Mouse (Mus musculus) stomach, postnatal 0 days (tissue): ENCODE results near the gene Supt3. TPM values are rescaled to one million over a fixed set of nuclear protein-coding genes. Genes with fewer than 3 reads are reported as not detected.

Experiments used
- ATAC-seq: fragments of 200-750 bp; cut with Nextera tagmentation; 2 replicates; pipeline ENCODE4 v1.8.0; 2017; ENCODE audit not compliant: low FRiP score, low TSS enrichment
- DNase-seq: peaks from one replicate; pipeline ENCODE4 v3.0.0-alpha.2; 2016; ENCODE audit warnings: low spot score
- H3K27ac ChIP-seq: fragments of 300-500 bp; sonication (generic); replicated peaks from 2 replicates; pipeline ENCODE4 v1.5.1; 2014; ENCODE audit warnings: mild to moderate bottlenecking, control low read depth
- H3K27me3 ChIP-seq: fragments of 300-500 bp; sonication (generic); 2 replicates; pipeline ENCODE4 v1.6.1; 2014; ENCODE audit warnings: low read length; ENCODE audit not compliant: control insufficient read depth, insufficient read depth
- H3K36me3 ChIP-seq: fragments of 300-500 bp; sonication (generic); 2 replicates; pipeline ENCODE4 v1.6.1; 2014; ENCODE audit warnings: low read length, mixed read lengths; ENCODE audit not compliant: control insufficient read depth, insufficient read depth
- H3K4me1 ChIP-seq: fragments of 300-500 bp; sonication (generic); replicated peaks from 2 replicates; pipeline ENCODE4 v1.6.1; 2014; ENCODE audit warnings: antibody characterized with exemption; ENCODE audit not compliant: control insufficient read depth, insufficient read depth
- H3K4me2 ChIP-seq: fragments of 300-500 bp; sonication (generic); replicated peaks from 2 replicates; pipeline ENCODE4 v1.6.1; 2014; ENCODE audit warnings: low read depth, mild to moderate bottlenecking, control low read depth, moderate library complexity
- H3K4me3 ChIP-seq: fragments of 300-500 bp; sonication (generic); 2 replicates; pipeline ENCODE4 v1.5.1; 2014; ENCODE audit warnings: low read depth, low read length, control low read depth
- H3K9ac ChIP-seq: fragments of 300-500 bp; sonication (generic); 2 replicates; pipeline ENCODE4 v1.6.1; 2014; ENCODE audit warnings: mild to moderate bottlenecking, low read length, control low read depth, mixed read lengths
- H3K9me3 ChIP-seq: fragments of 300-500 bp; sonication (generic); 2 replicates; pipeline ENCODE4 v1.6.1; 2016; ENCODE audit warnings: low read length; ENCODE audit not compliant: control insufficient read depth
- CTCF ChIP-seq: IDR thresholded peaks from 2 replicates; pipeline ENCODE4 v1.5.1; 2016; ENCODE audit warnings: antibody characterized with exemption, low read depth, mild to moderate bottlenecking, moderate library complexity
- EP300 ChIP-seq: optimal IDR thresholded peaks from 2 replicates; pipeline ENCODE3; 2016; ENCODE audit warnings: antibody characterized with exemption
- WGBS: fragments of 180-500 bp; shearing (Covaris S2); extraction: QIAGEN DNeasy Blood & Tissue Kit; methylation state at CpG from one replicate; pipeline ENCODE4 v1.1.7; 2014; 5-methylcytosine and 5-hydroxymethylcytosine counted together
- polyA plus RNA-seq: library from polyadenylated mRNA; unstranded; fragments of >200 nt; fragmentation: Nextera tagmentation; extraction: Ambion mirVana; gene quantifications from 2 replicates; pipeline ENCODE4 v1.2.1, GENCODE M21; 2015

The Supt3 gene
- polyA plus RNA-seq, 1 experiment from 2014 or later, result 8.9 TPM

GRCm38 (mm10) chr17:44945333-44945732 lies 168.4 kb downstream of the Supt3 start:
- WGBS, result 87% methylated on average over 5 of the region's 5 CpGs
- ATAC-seq, result no peak

DNA sequence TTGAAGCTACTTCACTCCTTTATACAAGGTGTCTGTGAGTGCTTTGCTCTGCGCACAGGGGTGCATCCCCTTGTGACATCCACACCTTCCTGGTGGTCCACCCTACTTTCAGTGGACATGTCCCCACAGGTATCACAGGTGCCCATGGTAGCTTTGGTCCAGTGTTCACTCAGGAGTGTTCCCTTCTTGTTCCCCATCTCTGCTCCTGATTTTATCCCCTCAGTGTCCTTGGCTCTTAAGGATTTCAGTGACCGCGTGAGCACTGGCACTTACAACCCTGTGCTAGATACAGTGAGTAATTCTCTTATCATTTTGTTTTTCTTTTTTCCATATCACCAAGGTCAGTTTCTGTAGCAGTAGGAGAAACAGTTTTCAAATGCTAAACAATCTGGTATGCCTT lies 171.4 kb downstream of the Supt3 start:
- DNase-seq, result no peak
- Histone ChIP-seq H3K4me1 (no peaks in the 10 kb centered on the region), H3K9me3 (no peaks in the 10 kb centered on the region), H3K4me3 (no peak overlapping the region), H3K27me3 (no peaks in the 10 kb centered on the region), H3K4me2 (no peak overlapping the region), H3K27ac (no peak overlapping the region), H3K36me3 (no peaks in the 10 kb centered on the region), H3K9ac (no peak overlapping the region)
- ATAC-seq, result no peak
- 91% methylated on average over 3 of the region's 3 CpGs for WGBS
- TF ChIP-seq EP300, result no peak
- no peak for TF ChIP-seq CTCF

More at GRCm38 (mm10) chr17:44945333-44945732, 168.4 kb downstream of the Supt3 start:
- no peak for DNase-seq
- Histone ChIP-seq H3K36me3 (no peaks in the 10 kb centered on the region), H3K27ac (no peak overlapping the region), H3K4me1 (no peaks in the 10 kb centered on the region), H3K4me3 (no peak overlapping the region), H3K9ac (no peak overlapping the region), H3K4me2 (no peak overlapping the region), H3K9me3 (no peaks in the 10 kb centered on the region), H3K27me3 (no peaks in the 10 kb centered on the region)
- TF ChIP-seq EP300, result no peak
- no peak for TF ChIP-seq CTCF

DNA sequence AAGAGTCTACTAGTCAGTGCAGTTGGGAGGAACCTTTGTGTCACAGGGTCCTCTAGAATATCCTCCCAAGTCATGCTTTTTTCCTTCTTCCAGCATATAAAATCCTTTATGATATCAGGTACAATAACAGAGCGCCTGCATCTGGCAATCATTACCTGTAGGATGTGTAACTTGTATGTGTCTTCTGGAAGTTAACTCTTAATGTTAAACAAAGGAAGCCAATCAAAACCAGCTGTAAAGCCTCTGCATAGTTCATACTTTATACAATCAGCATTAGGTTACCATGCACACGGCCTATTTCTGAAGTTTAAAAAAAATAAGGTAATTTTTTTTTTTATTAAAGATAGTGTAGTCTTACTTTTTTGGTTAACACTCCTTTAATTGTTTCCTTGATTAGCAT lies 179.7 kb downstream of the Supt3 start:
- Histone ChIP-seq H3K9ac (no peak overlapping the region), H3K27ac (no peak overlapping the region), H3K36me3 (no peaks in the 10 kb centered on the region), H3K27me3 (no peaks in the 10 kb centered on the region), H3K4me1 (no peaks in the 10 kb centered on the region), H3K4me3 (no peak overlapping the region), H3K9me3 (no peaks in the 10 kb centered on the region), H3K4me2 (no peak overlapping the region)
- DNase-seq, result no peak
- WGBS, result 80% methylated on average over 2 of the region's 2 CpGs
- no peak for ATAC-seq
- TF ChIP-seq EP300, result no peak
- no peak for TF ChIP-seq CTCF

- Histone ChIP-seq H3K4me2 (no peak overlapping the region), H3K27ac (no peak overlapping the region), H3K9me3 (no peaks in the 10 kb centered on the region), H3K4me3 (no peak overlapping the region), H3K9ac (no peak overlapping the region), H3K27me3 (no peaks in the 10 kb centered on the region), H3K36me3 (no peaks in the 10 kb centered on the region), H3K4me1 (no peaks in the 10 kb centered on the region)
- DNase-seq, result no peak
- WGBS, result 74% methylated on average over 6 of the region's 6 CpGs
- no peak for ATAC-seq
- TF ChIP-seq CTCF (no peak), EP300 (no peak)
Observed at GRCm38 (mm10) chr17:44963051-44963798, 186.3 kb downstream of the Supt3 start.

DNA sequence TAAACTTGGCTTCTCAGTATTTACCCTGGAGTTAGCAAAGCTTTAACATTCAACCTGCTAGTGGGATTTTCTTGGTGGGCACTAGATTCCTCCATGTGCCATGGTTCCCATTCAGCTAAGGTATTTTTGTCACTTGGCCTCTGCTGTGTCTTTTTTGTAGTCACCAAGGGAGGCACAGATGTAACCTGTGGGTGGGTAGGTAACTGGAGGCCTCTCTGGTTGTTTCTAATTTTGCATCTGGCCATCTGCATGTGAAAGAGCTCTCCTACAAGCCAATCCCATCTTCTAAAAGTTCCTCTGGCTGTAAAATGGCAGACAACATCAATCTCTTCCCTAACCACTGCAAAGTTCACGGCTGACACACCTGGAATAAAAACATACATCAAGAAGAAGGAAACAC lies 190.2 kb downstream of the Supt3 start:
- H3K9ac ChIP-seq, result no peak overlapping the region
- H3K36me3 ChIP-seq, result no peaks in the 10 kb centered on the region
- H3K4me3 ChIP-seq, result no peak overlapping the region
- H3K27me3 ChIP-seq, result no peaks in the 10 kb centered on the region
- ATAC-seq (no peak), DNase-seq (no peak)
- 76% methylated on average over 1 of the region's 1 CpGs for WGBS
- TF ChIP-seq EP300 (no peak), CTCF (no peak)
- no peaks in the 10 kb centered on the region for H3K4me1 ChIP-seq
- no peak overlapping the region for H3K4me2 ChIP-seq
- no peak overlapping the region for H3K27ac ChIP-seq
- H3K9me3 ChIP-seq, result no peaks in the 10 kb centered on the region

- 81% methylated on average over 3 of the region's 3 CpGs for WGBS
- no peaks in the 10 kb centered on the region for H3K36me3 ChIP-seq
- H3K27ac ChIP-seq, result no peak overlapping the region
- H3K9me3 ChIP-seq, result no peaks in the 10 kb centered on the region
- H3K4me1 ChIP-seq, result no peaks in the 10 kb centered on the region
- H3K27me3 ChIP-seq, result no peaks in the 10 kb centered on the region
- ATAC-seq, result no peak
- TF ChIP-seq EP300, result no peak
- TF ChIP-seq CTCF, result no peak
- H3K4me3 ChIP-seq, result no peak overlapping the region
- no peak overlapping the region for H3K9ac ChIP-seq
- no peak overlapping the region for H3K4me2 ChIP-seq
- DNase-seq, result no peak
Observed at GRCm38 (mm10) chr17:44970255-44970654, 193.3 kb downstream of the Supt3 start.
